Mouse (Mus musculus) urinary bladder, adult 18-20 months (tissue): ENCODE data around the gene Vps33b.

Experiments used
- DNase-seq, 2 experiments: peaks; one replicate each; pipeline ENCODE4 v3.0.0; 2022; ENCODE audit warnings: low spot score in 2 of 2, mixed read lengths in 2 of 2

Gene Vps33b

DNA sequence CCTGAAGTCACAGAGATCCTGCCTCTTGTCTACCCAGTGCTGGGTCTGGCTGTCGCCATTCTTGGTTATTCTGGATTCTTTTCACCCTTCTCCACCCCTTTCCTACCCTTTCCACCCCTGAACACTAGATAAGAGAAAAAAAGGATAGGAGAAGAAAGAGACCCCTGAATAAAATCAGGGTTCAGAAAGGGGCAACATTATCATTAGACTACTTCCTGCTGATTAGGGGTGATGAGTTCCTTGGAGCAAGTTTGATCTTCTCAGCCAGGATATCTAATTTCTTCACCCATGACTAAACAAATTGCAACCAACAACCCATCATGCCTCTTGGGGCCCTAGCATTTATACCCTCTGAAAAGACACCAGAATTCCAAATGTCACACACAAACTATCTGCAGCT lies 1.7 kb upstream of the Vps33b start:
- DNase-seq: no peak

DNA sequence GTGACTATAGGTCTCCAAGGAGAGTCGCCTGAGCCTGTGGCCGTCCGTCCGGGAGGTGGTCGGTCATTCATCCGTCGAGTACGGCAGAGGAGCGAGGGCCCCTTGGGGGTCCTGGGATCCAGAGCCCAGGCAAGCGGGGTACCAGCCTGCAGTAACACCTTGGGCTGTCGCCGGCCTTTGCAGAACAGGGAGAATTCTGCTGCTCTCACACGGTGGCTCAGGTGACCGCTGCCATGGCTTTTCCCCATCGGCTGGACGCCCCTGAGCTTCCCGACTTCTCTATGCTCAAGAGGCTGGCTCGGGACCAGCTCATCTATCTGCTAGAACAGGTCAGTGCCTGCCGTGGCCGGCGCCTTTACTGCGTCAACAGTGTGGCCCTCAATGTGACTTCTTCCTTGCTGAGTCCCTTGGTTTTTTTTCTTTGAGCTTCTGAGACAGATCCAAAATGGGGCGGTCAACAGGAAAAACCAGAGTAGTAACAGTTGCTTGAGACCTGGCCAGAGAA lies 354 bp downstream of the Vps33b start:
- DNase-seq: peak in 1 of 2 experiments; percentile 53

DNA sequence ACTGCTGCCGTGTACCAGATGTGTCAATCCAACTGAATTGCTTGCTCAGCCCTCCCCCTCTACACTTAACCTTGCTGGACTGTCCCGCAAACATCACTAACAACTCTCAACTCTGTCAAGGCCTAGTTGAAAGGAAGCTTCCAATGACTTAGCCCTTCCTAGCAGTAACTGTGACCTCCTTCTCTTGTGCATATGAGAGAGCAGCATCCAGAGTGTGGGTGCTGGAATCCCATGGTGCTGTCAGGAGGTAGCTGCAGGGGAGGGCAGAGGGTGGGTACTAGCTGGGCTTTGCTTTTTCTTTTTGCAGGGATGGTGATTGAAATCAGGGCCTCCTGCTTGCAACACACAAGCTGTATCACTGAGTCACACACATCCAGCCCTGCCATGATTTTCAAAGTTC lies 4.0 kb downstream of the Vps33b start:
- DNase-seq: no peak

DNA sequence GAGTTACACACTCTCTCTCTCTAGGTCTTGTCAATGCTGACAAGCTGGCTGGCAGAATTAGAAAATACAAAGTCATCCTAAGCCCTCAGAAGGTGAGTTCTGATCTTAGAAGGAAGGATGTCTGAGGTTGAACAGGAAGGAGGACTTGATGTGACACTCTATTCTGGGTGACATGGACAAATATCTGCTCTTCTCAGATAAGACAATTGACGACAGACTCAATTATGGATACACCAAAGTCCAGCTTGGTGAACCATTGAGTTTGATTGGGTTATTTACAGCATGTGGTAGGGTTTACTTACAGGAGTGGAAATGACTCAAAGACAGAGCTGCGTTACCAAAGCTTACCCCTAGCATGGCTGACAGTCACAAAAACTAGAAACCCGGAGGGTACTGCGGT lies 6.9 kb downstream of the Vps33b start:
- no peak for DNase-seq

DNA sequence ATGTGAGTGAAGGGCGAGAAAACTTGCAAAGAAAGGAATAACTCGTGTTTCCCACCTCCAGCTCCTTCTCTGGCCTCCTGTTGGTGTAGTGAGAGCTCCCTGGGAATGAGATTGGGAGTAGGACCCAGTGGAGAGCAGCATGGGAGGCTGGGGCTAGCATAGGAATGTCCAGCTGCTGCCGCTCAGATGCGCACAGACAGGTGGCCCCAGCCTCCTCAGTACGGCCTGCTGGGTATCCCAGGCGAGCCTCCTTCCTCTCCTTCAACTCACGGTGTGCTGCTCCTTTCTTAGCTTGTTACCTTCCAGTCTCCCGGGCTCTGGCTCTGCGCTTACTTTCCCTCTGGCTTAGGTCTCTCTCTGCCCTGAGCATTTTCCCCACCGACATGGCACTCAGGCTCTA lies 10.6 kb downstream of the Vps33b start:
- DNase-seq: no peak

DNA sequence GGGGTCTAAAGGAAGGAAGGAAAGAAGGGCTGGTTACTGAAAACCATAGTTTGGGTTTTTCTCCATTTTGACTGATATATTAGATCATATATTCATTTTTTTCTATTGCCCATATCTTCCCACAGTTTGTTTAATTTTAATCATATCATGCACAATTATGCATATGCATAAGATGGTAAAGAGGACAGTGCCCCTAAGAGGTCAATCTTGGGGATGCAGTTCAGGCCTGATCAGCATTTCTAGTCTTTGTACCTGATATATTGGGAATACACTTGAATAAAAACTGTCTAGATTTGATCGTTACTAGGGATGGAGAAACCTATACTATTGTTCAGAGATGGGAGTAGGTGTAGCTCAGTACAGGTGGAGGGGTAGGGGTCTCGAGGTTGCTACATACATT lies 11.5 kb downstream of the Vps33b start:
- DNase-seq: no peak

DNA sequence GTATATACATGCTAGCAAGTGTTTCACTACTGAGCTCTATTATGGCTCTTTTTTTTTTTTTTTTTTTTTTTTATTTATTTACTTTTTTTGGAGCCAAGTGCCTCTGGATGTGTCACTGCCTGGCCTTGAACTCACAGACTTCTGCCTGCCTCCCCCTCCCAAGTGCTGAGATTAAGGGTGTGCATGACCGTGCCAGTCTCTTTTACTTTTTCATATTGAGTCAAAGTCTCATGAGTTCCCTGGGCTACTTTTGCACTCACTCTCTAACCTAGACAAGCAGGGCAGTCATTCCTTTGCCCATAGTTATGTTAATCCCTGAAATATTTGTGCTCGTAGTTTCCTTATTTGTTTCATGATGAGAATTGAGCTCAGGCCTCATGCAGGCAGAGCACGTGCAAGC lies 12.2 kb downstream of the Vps33b start:
- DNase-seq: no peak

GRCm38 (mm10) chr7:80283226-80283918 lies 13.9 kb downstream of the Vps33b start:
- DNase-seq: no peak

GRCm38 (mm10) chr7:80284391-80284790 lies 14.9 kb downstream of the Vps33b start:
- no peak for DNase-seq

DNA sequence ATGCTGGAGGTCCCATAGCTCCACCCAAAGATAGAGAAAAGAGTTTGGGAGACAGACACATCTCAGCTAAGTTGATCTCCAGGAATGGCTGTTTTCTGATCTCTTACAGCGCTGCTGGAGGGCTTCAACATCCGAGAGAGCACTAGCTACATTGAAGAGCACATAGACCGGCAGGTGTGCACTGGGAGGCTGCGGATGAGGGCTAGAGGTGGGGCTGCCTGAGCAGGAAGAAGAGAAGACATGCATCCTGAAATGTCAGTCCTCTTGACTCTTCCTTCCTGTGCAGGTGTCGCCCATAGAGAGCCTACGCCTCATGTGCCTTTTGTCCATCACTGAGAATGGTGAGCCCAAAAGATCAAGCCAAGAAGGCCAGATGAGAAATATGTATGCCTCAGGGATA lies 16.3 kb downstream of the Vps33b start:
- no peak for DNase-seq

DNA sequence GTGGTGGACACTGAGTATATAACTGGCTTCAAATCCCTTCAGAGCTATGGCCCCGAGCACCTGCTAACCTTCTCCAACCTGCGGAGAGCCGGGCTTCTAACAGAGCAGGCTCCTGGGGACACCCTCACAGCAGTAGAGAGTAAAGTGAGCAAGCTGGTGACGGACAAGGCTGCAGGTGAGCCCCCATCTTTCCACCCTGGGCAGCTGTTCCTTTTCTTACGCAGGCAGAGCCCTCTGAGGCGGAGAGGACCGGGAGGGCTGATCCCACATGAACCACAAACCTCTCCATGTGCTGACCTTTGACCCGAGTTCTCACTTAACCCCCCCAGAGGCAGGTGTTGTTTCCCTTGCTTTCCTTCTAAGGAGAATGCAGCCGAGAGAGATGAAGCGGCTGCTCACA lies 18.3 kb downstream of the Vps33b start:
- DNase-seq: no peak

- DNase-seq: peak; percentile 98 to 99
These were observed 24.8 kb downstream of the Vps33b start, which contains the start of gene Prc1 for GRCm38 (mm10) chr7:80294062-80294763. Gene Prc1, plus strand, starts transcription at chr7:80294450.

GRCm38 (mm10) chr7:80294764-80295648 lies 25.6 kb downstream of the Vps33b start:
- DNase-seq: no peak

DNA sequence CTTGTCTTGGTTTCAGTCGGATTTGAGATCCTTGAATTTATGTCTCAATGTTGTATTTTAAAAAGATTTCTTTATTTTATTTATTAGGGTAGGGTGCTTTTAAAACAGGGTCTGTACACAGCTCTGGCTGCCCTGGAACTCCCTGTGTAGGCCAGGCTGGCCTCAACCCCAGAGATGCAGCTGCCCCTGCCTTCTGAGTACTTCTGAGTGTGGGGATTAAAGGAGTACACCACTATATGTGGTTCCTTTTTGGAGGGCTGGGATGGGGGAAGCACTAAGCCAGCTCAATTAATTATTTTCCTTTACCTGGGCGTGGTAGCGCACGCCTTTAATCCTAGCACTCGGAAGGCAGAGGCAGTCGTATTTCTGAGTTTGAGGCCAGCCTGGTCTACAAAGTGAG lies 27.0 kb downstream of the Vps33b start:
- DNase-seq: no peak

- no peak for DNase-seq
These were observed 27.6 kb downstream of the Vps33b start for GRCm38 (mm10) chr7:80297041-80297440.

GRCm38 (mm10) chr7:80298754-80299153 lies 29.3 kb downstream of the Vps33b start:
- no peak for DNase-seq

DNA sequence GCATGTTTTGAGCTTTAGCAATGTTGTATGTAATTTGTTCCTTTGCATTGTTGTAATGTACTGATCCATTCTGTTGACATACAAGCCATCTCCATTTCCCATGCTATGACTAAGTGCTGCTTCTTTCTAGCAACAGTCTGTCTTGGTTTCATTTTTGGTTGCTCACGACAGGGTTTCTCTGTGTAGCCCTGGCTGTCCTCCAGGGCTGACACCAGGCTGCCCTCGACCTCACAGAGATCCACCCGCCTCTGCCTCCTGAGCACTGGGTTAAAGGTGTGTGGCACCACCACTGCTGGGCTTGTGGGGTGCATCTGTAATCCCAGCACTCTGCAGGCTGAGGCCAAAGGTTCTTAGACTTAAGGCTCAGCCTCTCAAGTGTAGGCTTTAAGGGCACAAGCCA lies 30.1 kb downstream of the Vps33b start:
- DNase-seq: no peak

DNA sequence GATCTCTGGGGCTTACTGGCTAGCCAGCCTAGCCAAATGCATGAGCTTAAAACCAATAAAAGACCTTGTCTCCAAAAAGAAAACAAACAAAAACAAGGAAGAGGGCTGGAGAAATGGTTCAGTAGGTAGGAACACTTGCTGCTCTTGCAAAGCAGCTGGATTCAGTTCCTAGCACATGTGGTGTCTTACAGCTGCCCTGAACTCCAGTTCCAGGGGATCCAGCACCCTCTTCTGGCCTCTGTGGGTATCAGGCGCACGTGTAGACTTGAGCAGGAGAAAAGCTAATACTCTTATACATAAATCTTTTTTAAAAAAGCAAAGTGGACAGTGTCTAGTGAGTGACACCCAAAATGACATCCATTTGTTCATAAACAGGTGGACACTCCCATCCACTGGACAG lies 32.1 kb downstream of the Vps33b start:
- no peak for DNase-seq

DNA sequence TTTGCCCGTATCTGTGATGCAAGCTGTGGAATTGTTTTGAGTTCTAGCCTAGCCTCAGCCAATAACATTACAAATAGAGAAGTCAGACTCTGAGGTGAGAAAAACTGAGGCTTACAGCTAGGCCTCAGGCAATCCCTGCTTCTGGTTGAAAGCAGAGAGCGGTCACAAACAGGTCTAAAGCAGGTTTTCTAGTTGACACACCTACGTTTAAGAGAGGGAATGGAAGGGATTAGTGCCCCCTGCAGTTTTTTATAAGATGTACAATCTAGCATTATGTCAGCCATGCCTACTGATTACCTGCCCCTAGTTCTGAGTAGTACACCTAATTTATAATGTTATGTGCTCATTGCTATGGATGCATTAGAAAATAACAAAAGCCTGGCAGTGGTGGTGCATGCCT lies 38.3 kb downstream of the Vps33b start:
- no peak for DNase-seq

DNA sequence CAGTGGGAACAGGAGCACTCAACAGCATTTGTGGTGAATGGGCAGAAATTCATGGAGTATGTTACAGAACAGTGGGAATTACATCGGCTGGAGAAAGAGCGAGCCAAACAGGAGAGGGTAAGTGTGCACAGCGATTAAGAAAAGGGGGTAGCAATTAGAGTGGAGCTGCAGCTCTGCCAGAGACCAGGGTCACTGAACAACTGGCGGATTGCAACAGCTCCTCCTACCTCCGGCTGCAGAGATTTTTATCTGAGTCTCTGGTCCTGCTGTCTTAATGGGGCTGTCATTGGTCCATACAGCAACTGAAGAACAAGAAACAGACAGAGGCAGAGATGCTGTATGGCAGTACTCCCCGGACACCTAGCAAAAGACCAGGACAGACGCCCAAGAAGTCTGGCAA lies 41.3 kb downstream of the Vps33b start:
- DNase-seq: no peak

- no peak for DNase-seq
These were observed 46.3 kb downstream of the Vps33b start for GRCm38 (mm10) chr7:80315733-80316132.

- DNase-seq: no peak
These were observed 48.1 kb downstream of the Vps33b start for GRCm38 (mm10) chr7:80317439-80318115.
